Mouse (Mus musculus) MEL (cell line): Measurements from ENCODE around the gene Gm10803.

Experiments
- CTCF ChIP-seq, 3 experiments: IDR thresholded peaks in 2 of 3; conservative IDR thresholded peaks in 1 of 3; 2 replicates each; pipeline ENCODE4 v1.5.1; 2011 to 2012; ENCODE audit warnings: low read length in 3 of 3, low read depth in 2 of 3, mild to moderate bottlenecking in 2 of 3, improper control_type of control experiment in 1 of 3, inconsistent platforms in 1 of 3, mixed read lengths in 1 of 3, moderate library complexity in 1 of 3; ENCODE audit not compliant: control insufficient read depth in 1 of 3, insufficient read depth in 1 of 3, poor library complexity in 1 of 3, severe bottlenecking in 1 of 3
- EP300 ChIP-seq, 2 experiments: IDR thresholded peaks; 2 replicates each; pipeline ENCODE4 v1.6.1; 2011; ENCODE audit warnings: improper control_type of control experiment in 2 of 2, low read length in 2 of 2, low read depth in 1 of 2, mild to moderate bottlenecking in 1 of 2
- GATA1 ChIP-seq: IDR thresholded peaks from 2 replicates; pipeline ENCODE4 v1.6.1; 2011; ENCODE audit warnings: low read depth, low read length, improper control_type of control experiment
- POLR2A ChIP-seq, 2 experiments: IDR thresholded peaks; 2 replicates each; pipeline ENCODE4 v1.6.1; 2011 to 2012; ENCODE audit warnings: low read length in 2 of 2, mild to moderate bottlenecking in 2 of 2, control low read depth in 1 of 2, improper control_type of control experiment in 1 of 2, low read depth in 1 of 2, moderate library complexity in 1 of 2; ENCODE audit not compliant: control insufficient read depth in 1 of 2, insufficient read depth in 1 of 2, poor library complexity in 1 of 2
- POLR2AphosphoS5 ChIP-seq: IDR thresholded peaks from 2 replicates; pipeline ENCODE4 v1.6.1; 2012; ENCODE audit warnings: low read depth, borderline replicate concordance, mild to moderate bottlenecking, inconsistent platforms, low read length, moderate library complexity, mixed read lengths
- TBP ChIP-seq: IDR thresholded peaks from 2 replicates; pipeline ENCODE4 v1.8.0; 2011; ENCODE audit warnings: low read depth, low read length, improper control_type of control experiment
- UBTF ChIP-seq: IDR thresholded peaks from 2 replicates; pipeline ENCODE4 v1.6.1; 2012; ENCODE audit warnings: low read depth, mild to moderate bottlenecking, inconsistent platforms, low read length, improper control_type of control experiment, moderate library complexity, borderline replicate concordance; ENCODE audit not compliant: insufficient read depth
- USF1 ChIP-seq: IDR thresholded peaks from 2 replicates; pipeline ENCODE4 v1.6.1; 2014; ENCODE audit warnings: low read depth, mild to moderate bottlenecking, inconsistent platforms, low read length, improper control_type of control experiment, moderate library complexity
- ZKSCAN1 ChIP-seq: IDR thresholded peaks from 2 replicates; pipeline ENCODE4 v1.6.1; 2012; ENCODE audit warnings: low read depth, mild to moderate bottlenecking, inconsistent platforms, low read length, improper control_type of control experiment, moderate library complexity
- ZNF384 ChIP-seq: IDR thresholded peaks from 2 replicates; pipeline ENCODE4 v1.6.1; 2012; ENCODE audit warnings: low read depth, mild to moderate bottlenecking, inconsistent platforms, low read length, improper control_type of control experiment

GRCm38 (mm10) chr2:93581271-93581670, 20.9 kb downstream of the Gm10803 start:
- no peak for TF ChIP-seq ZKSCAN1
- TF ChIP-seq ZNF384, result no peak
- TF ChIP-seq POLR2A (IDR thresholded peaks at IDR 0.05; ENCODE audit: control insufficient read depth in 1 of 2, insufficient read depth in 1 of 2, low read depth in 1 of 2, low read length in 2 of 2, poor library complexity in 1 of 2), result no peak
- no peak for TF ChIP-seq USF1
- TF ChIP-seq EP300 (IDR thresholded peaks at IDR 0.05; ENCODE audit: low read depth in 1 of 2, low read length in 2 of 2), result no peak
- TF ChIP-seq GATA1, result no peak
- no peak for TF ChIP-seq TBP
- no peak for TF ChIP-seq CTCF (IDR thresholded peaks at IDR 0.05 in 2 of 3, conservative IDR thresholded peaks at IDR 0.05 in 1 of 3; ENCODE audit: control insufficient read depth in 1 of 3, insufficient read depth in 1 of 3, low read depth in 2 of 3, low read length in 3 of 3, poor library complexity in 1 of 3, severe bottlenecking in 1 of 3)
- no peak for TF ChIP-seq UBTF
- TF ChIP-seq POLR2AphosphoS5, result no peak
